In the genomic region with DNA sequence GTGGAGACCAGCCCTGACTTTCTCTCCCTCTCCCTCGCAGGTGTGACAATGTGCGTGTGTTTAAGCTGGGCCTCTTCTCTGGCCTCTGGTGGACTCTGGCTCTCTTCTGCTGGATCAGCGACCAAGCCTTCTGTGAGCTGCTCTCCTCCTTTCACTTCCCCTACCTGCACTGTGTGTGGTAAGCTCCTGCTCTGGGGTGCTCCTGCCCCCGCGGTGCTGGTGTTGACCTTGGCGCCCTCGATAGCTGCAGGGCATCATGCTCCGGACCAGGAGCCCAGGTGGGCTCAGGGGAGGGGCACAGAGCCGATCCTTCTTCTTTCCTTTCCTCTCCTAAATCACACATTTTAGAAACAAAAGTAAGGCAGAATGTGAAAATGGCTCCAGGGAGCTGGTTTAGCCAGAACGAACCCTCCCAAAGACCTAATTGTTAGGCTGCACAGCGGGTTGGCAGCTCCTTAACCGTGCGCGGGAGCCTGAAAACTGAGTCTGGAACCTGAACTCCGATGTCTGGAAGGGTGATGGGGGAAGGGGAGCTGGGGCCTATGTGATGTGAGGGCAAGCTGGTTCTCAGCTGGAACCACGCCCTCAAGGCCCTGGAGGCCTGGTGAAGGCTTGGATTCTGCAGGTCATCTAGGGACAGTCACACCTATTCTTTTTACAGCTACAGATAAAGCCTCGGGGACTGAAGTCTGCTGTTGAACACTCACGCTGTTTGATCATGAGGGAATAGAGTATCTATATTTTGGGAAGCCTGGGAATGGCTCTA, we compare ENCODE assay signal across 9 mouse cellular contexts. TPM values are rescaled to one million over a fixed set of nuclear protein-coding genes. Genes with fewer than 3 reads are reported as not detected.
DNase-seq lines count a peak whose midpoint lies in the region; ATAC-seq and TF ChIP-seq lines count a peak whose summit lies in the region.
"Had no signal": no experiment of that assay in that cellular context is flagged by ENCODE, and none has a peak within 500 bp of the region (broad histone marks: within the 10 kb centered on the region; RNA-seq: fewer than 3 reads in every experiment).

No protein-coding gene starts in this region.

- no peaks in the 10 kb centered on the region for H3K27me3 ChIP-seq in forebrain, embryonic 13.5 days
- H3K27me3 ChIP-seq in forebrain, embryonic 14.5 days (replicated peaks; ENCODE audit: control insufficient read depth, insufficient read depth, low read length) = no peaks in the 10 kb centered on the region
- H3K27me3 ChIP-seq in midbrain, embryonic 12.5 days = no peaks in the 10 kb centered on the region
- no peaks in the 10 kb centered on the region for H3K27me3 ChIP-seq in midbrain, postnatal 0 days (ENCODE audit: insufficient read depth, low read length)
- no peaks in the 10 kb centered on the region for H3K27me3 ChIP-seq in intestine, embryonic 15.5 days (replicated peaks)

- peaks cover 6% of the 10 kb centered on the region; the same call in 1 of the 2 replicates for H3K4me1 ChIP-seq in forebrain, embryonic 13.5 days
- no peaks in the 10 kb centered on the region for H3K4me1 ChIP-seq in forebrain, embryonic 14.5 days (ENCODE audit: control insufficient read depth, insufficient read depth, low read length)
- peaks cover 9% of the 10 kb centered on the region; the same call in 1 of the 2 replicates for H3K4me1 ChIP-seq in midbrain, embryonic 12.5 days
- H3K4me1 ChIP-seq in midbrain, postnatal 0 days (ENCODE audit: insufficient read depth, low read length) = no peaks in the 10 kb centered on the region
- no peaks in the 10 kb centered on the region; the same call in 1 of the 2 replicates for H3K4me1 ChIP-seq in intestine, embryonic 15.5 days (replicated peaks)

- H3K4me3 ChIP-seq in forebrain, embryonic 13.5 days = no peak overlapping the region
- no peak overlapping the region for H3K4me3 ChIP-seq in forebrain, embryonic 14.5 days (ENCODE audit: low read depth, low read length)
- H3K4me3 ChIP-seq in midbrain, embryonic 12.5 days = no peak overlapping the region
- H3K4me3 ChIP-seq in midbrain, postnatal 0 days (ENCODE audit: low read depth, low read length) = no peak overlapping the region
- no peak overlapping the region for H3K4me3 ChIP-seq in intestine, embryonic 15.5 days (replicated peaks)

- TF ChIP-seq CTCF in midbrain, postnatal 0 days (IDR thresholded peaks at IDR 0.05) = no peak

- H3K36me3 ChIP-seq in forebrain, embryonic 13.5 days (ENCODE audit: poor library complexity, severe bottlenecking) = no peaks in the 10 kb centered on the region
- H3K36me3 ChIP-seq in forebrain, embryonic 14.5 days (ENCODE audit: control insufficient read depth, insufficient read depth, low read length) = no peaks in the 10 kb centered on the region
- H3K36me3 ChIP-seq in midbrain, embryonic 12.5 days = no peaks in the 10 kb centered on the region
- H3K36me3 ChIP-seq in midbrain, postnatal 0 days (ENCODE audit: insufficient read depth, low read length) = no peaks in the 10 kb centered on the region
- no peaks in the 10 kb centered on the region for H3K36me3 ChIP-seq in intestine, embryonic 15.5 days

- no peak overlapping the region for H3K27ac ChIP-seq in forebrain, embryonic 13.5 days
- H3K27ac ChIP-seq in forebrain, embryonic 14.5 days (ENCODE audit: low read depth, low read length) = no peak overlapping the region
- no peak overlapping the region for H3K27ac ChIP-seq in midbrain, embryonic 12.5 days (replicated peaks)
- no peak overlapping the region for H3K27ac ChIP-seq in midbrain, postnatal 0 days (ENCODE audit: low read depth, low read length)
- H3K27ac ChIP-seq in intestine, embryonic 15.5 days = no peak overlapping the region
- H3K27ac ChIP-seq: macrophage had no signal

- H3K9ac ChIP-seq in forebrain, embryonic 13.5 days = no peak overlapping the region
- H3K9ac ChIP-seq in forebrain, embryonic 14.5 days (ENCODE audit: low read length) = no peak overlapping the region
- no peak overlapping the region for H3K9ac ChIP-seq in midbrain, embryonic 12.5 days (replicated peaks)
- no peak overlapping the region for H3K9ac ChIP-seq in midbrain, postnatal 0 days (replicated peaks; ENCODE audit: low read length, poor library complexity, severe bottlenecking)
- no peak overlapping the region for H3K9ac ChIP-seq in intestine, embryonic 15.5 days

- no peak for DNase-seq in forebrain, embryonic 14.5 days (ENCODE audit: low spot score)
- no peak for DNase-seq in midbrain, postnatal 0 days (ENCODE audit: low spot score)
- DNase-seq in yolk sac, embryonic 10.5 days (ENCODE audit: low spot score) = peak; percentile 64
- no peak for DNase-seq in ovary, adult 18-20 months (ENCODE audit: low spot score)
- DNase-seq in Muller cell, postnatal 12 days (ENCODE audit: inconsistent ontology term) = no peak

- 12% methylated on average over 18 of the region's 18 CpGs for WGBS in forebrain, embryonic 13.5 days
- WGBS in forebrain, embryonic 14.5 days = 14% methylated on average over 18 of the region's 18 CpGs
- WGBS in midbrain, embryonic 12.5 days = 18% methylated on average over 18 of the region's 18 CpGs
- WGBS in midbrain, postnatal 0 days = 21% methylated on average over 18 of the region's 18 CpGs
- 27% methylated on average over 18 of the region's 18 CpGs for WGBS in intestine, embryonic 15.5 days

- H3K4me2 ChIP-seq in forebrain, embryonic 13.5 days = 0 out of 2 replicates have a peak overlapping the region, but pooled peaks have one; percentile 5
- H3K4me2 ChIP-seq in forebrain, embryonic 14.5 days (ENCODE audit: low read length) = no peak overlapping the region
- peak overlapping the region; percentile 5; the same call in 1 of the 2 replicates for H3K4me2 ChIP-seq in midbrain, embryonic 12.5 days (replicated peaks)
- no peak overlapping the region for H3K4me2 ChIP-seq in midbrain, postnatal 0 days (ENCODE audit: low read depth, low read length, poor library complexity, severe bottlenecking)
- H3K4me2 ChIP-seq in intestine, embryonic 15.5 days (replicated peaks) = peak overlapping the region; percentile 5; the same call in 1 of the 2 replicates

- no peaks in the 10 kb centered on the region for H3K9me3 ChIP-seq in forebrain, embryonic 13.5 days (replicated peaks)
- H3K9me3 ChIP-seq in forebrain, embryonic 14.5 days (replicated peaks; ENCODE audit: control insufficient read depth, low read length) = no peaks in the 10 kb centered on the region
- H3K9me3 ChIP-seq in midbrain, embryonic 12.5 days = 0 out of 2 replicates have a peak, but pooled peaks cover 3% of the 10 kb centered on the region
- H3K9me3 ChIP-seq in midbrain, postnatal 0 days (ENCODE audit: low read length) = no peaks in the 10 kb centered on the region
- H3K9me3 ChIP-seq in intestine, embryonic 15.5 days = no peaks in the 10 kb centered on the region

- no peak for ATAC-seq in forebrain, embryonic 13.5 days
- no peak for ATAC-seq in forebrain, embryonic 14.5 days
- no peak for ATAC-seq in midbrain, embryonic 12.5 days (ENCODE audit: low FRiP score, low read depth)
- no peak for ATAC-seq in midbrain, postnatal 0 days (ENCODE audit: low FRiP score)
- peak; percentile 95 for ATAC-seq in intestine, embryonic 15.5 days

RNA-seq across cellular contexts. Expression of a gene that starts 37.6 kb away (rescaled TPM):
- 10.9 and 14.0 TPM in 2 replicates for polyA plus RNA-seq in forebrain, embryonic 13.5 days (2015; fragmentation: Nextera tagmentation; extraction: Ambion mirVana)
- 12.8 and 13.6 TPM in 2 replicates for polyA plus RNA-seq in forebrain, embryonic 14.5 days (2014; fragmentation: Nextera tagmentation; extraction: Ambion mirVana)
- 11.7 and 12.1 TPM in 2 replicates for polyA plus RNA-seq in midbrain, embryonic 12.5 days (2016; fragmentation: Nextera tagmentation; extraction: Ambion mirVana)
- 10.2 and 12.1 TPM in 2 replicates for total RNA-seq in midbrain, postnatal 0 days (2014; rRNA removed)
- polyA plus RNA-seq in midbrain, postnatal 0 days (2015; fragmentation: Nextera tagmentation; extraction: Ambion mirVana) = 12.8 and 14.0 TPM in 2 replicates
- 23.1 and 26.5 TPM in 2 replicates for polyA plus RNA-seq in intestine, embryonic 15.5 days (2015; fragmentation: Nextera tagmentation; extraction: Ambion mirVana)

RNA-seq across cellular contexts. Expression of a gene that starts 54.5 kb away (rescaled TPM):
- polyA plus RNA-seq in forebrain, embryonic 13.5 days (2015; fragmentation: Nextera tagmentation; extraction: Ambion mirVana) = 497 and 551 TPM in 2 replicates
- polyA plus RNA-seq in forebrain, embryonic 14.5 days (2014; fragmentation: Nextera tagmentation; extraction: Ambion mirVana) = 502 and 571 TPM in 2 replicates
- polyA plus RNA-seq in midbrain, embryonic 12.5 days (2016; fragmentation: Nextera tagmentation; extraction: Ambion mirVana) = 524 and 538 TPM in 2 replicates
- 941 and 988 TPM in 2 replicates for total RNA-seq in midbrain, postnatal 0 days (2014; rRNA removed)
- polyA plus RNA-seq in midbrain, postnatal 0 days (2015; fragmentation: Nextera tagmentation; extraction: Ambion mirVana) = 310 and 336 TPM in 2 replicates
- polyA plus RNA-seq in intestine, embryonic 15.5 days (2015; fragmentation: Nextera tagmentation; extraction: Ambion mirVana) = 690 and 791 TPM in 2 replicates

Comparison
In these comparisons a context has a peak if more than half of its experiments do, and no peak if none do; other contexts are left out.
1. H3K4me2 ChIP-seq: peak in forebrain, embryonic 13.5 days (single experiment), midbrain, embryonic 12.5 days (single experiment) and intestine, embryonic 15.5 days (single experiment); none in forebrain, embryonic 14.5 days (single experiment) and midbrain, postnatal 0 days (single experiment).